ENCODE assay signal across 8 mouse cellular contexts in genomic region chr13:45963497-45964330, GRCm38 (mm10). TPM values are rescaled to one million over a fixed set of nuclear protein-coding genes. Genes with fewer than 3 reads are reported as not detected.
DNase-seq lines count a peak whose midpoint lies in the region; ATAC-seq lines count a peak whose summit lies in the region.

No protein-coding gene starts in this region.

- H3K9ac ChIP-seq in hindbrain, embryonic 14.5 days, result peak overlapping the region; percentile 97

- H3K4me3 ChIP-seq in hindbrain, embryonic 14.5 days (replicated peaks; ENCODE audit: low read length), result peak overlapping the region; percentile 94

- peak overlapping the region; percentile 91 for H3K4me2 ChIP-seq in hindbrain, embryonic 14.5 days (replicated peaks)

- ATAC-seq in hindbrain, embryonic 14.5 days (ENCODE audit: low FRiP score), result peak; percentile 50
- peak; percentile 67 for ATAC-seq in megakaryocyte, adult 5-6 weeks (ENCODE audit: poor library complexity, severe bottlenecking)

- H3K27me3 ChIP-seq in hindbrain, embryonic 14.5 days (ENCODE audit: control insufficient read depth, insufficient read depth, low read length), result peaks cover 3% of the 10 kb centered on the region; the same call in 1 of the 2 replicates

- H3K4me1 ChIP-seq in hindbrain, embryonic 14.5 days (replicated peaks; ENCODE audit: control insufficient read depth, insufficient read depth, low read length), result peaks cover 45% of the 10 kb centered on the region

- H3K27ac ChIP-seq in hindbrain, embryonic 14.5 days, result peak overlapping the region; percentile 95

- no peaks in the 10 kb centered on the region for H3K9me3 ChIP-seq in hindbrain, embryonic 14.5 days (ENCODE audit: control insufficient read depth, low read length)

- WGBS in hindbrain, embryonic 14.5 days, result under 1% methylated on average over 66 of the region's 95 CpGs

- H3K36me3 ChIP-seq in hindbrain, embryonic 14.5 days (replicated peaks; ENCODE audit: control insufficient read depth, insufficient read depth), result no peaks in the 10 kb centered on the region

- DNase-seq in NIH3T3 (ENCODE audit: low read depth), result peak; percentile 76
- DNase-seq in cerebellum, adult 9-11 months, result peak; percentile 86
- DNase-seq in frontal cortex, postnatal 25 days (ENCODE audit: low spot score in 2 of 2), result peak; percentile 51 to 66
- DNase-seq in hindbrain, embryonic 14.5 days (ENCODE audit: low spot score), result peak; percentile 65
- DNase-seq in left cerebral cortex, adult 8-10 months (ENCODE audit: low spot score in 2 of 2), result peak; percentile 60
- peak; percentile 83 for DNase-seq in right cerebral cortex, adult 18-20 months
- peak; percentile 87 for DNase-seq in urinary bladder, adult 2 months (ENCODE audit: low spot score)

RNA-seq across cellular contexts. Expression of gene Atxn1, which starts 1.1 kb away (rescaled TPM):
- 5.4 and 8.1 TPM in 2 replicates for polyA plus RNA-seq in hindbrain, embryonic 14.5 days (2014; fragmentation: Nextera tagmentation; extraction: Ambion mirVana)
- total RNA-seq in left cerebral cortex, adult 8-10 months (2022), result 100 to 1,000 TPM; 135 to 195 (median 160) TPM
- total RNA-seq in megakaryocyte, adult 5-6 weeks (2015), result 4.8 and 9.0 TPM in 2 replicates
- 5.9 and 22.2 TPM in 2 replicates for total RNA-seq in megakaryocyte, adult 5-6 weeks (2017)
- polyA plus RNA-seq in urinary bladder, adult 2 months (2012; rRNA removed), result 12.4 and 17.5 TPM in 2 replicates

Comparison
In these comparisons a context has a peak if more than half of its experiments do, and no peak if none do; other contexts are left out.
1. Peak in every context shown above with its lines: DNase-seq, ATAC-seq, H3K4me3 ChIP-seq and H3K27ac ChIP-seq.
2. RNA of gene Atxn1, which starts 1.1 kb away (total RNA-seq): 135 to 195 TPM in left cerebral cortex, adult 8-10 months; 4.8 to 22.2 TPM in megakaryocyte, adult 5-6 weeks; every median in the first group is over 4 times any median in the second.